ENCODE assay signal across 8 mouse cellular contexts in the genomic region with DNA sequence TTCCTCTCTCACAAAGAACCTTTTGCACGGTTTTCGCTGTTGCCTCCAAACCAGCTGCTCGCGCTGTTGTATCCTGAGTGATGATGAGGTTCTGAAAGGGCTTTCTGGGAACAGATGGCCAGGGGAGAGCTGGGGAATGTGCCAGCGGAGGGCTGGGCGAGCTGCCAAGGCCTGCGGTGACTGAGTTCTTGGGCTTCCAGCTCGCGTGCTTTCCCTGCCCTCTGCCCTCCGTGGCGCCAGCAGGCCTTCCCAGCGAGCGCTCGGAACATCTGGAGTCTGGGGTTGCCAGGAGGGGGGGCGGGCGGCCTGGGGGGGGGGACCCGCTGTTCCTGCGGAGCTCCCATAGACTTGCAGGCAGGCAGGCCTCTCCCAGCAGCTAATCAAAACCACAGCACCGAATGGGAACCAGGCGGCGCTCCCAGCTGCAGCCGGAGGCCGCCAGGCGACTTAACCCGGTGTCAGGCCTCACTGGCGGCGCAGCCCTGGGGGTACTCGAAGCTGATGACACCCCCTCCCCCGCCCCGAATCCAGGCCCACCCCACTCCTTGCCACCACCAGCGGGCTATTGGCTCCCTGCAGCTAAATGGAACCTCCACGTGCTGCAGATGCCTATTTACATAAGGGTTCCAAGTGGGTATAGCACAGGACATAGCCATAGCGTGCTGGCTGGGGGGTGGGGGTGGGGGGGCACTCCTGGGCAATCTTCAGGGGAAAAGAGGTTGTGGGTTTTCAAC. TPM values are rescaled to one million over a fixed set of nuclear protein-coding genes. Genes with fewer than 3 reads are reported as not detected.
DNase-seq lines count a peak whose midpoint lies in the region; ATAC-seq and TF ChIP-seq lines count a peak whose summit lies in the region.

No protein-coding gene starts in this region.

- ATAC-seq in forebrain, embryonic 13.5 days: peak; percentile 92
- peak; percentile 92 for ATAC-seq in heart, embryonic 16.5 days (replicated peaks; ENCODE audit: extremely low read depth, insufficient read depth, low FRiP score)
- ATAC-seq in liver, embryonic 11.5 days (replicated peaks; ENCODE audit: low FRiP score): peak; percentile 66
- peak; percentile 86 for ATAC-seq in neural tube, embryonic 11.5 days (ENCODE audit: insufficient read depth, low FRiP score, low TSS enrichment)
- peak; percentile 91 for ATAC-seq in stomach, embryonic 16.5 days (ENCODE audit: insufficient read depth, low FRiP score)

- H3K27me3 ChIP-seq in forebrain, embryonic 13.5 days: peaks cover 14% of the 10 kb centered on the region; the same call in 1 of the 2 replicates
- H3K27me3 ChIP-seq in heart, embryonic 16.5 days (ENCODE audit: control insufficient read depth, insufficient read depth, low read length): no peaks in the 10 kb centered on the region
- H3K27me3 ChIP-seq in liver, embryonic 11.5 days (replicated peaks; ENCODE audit: control insufficient read depth, insufficient read depth, low read length): peaks cover 31% of the 10 kb centered on the region
- H3K27me3 ChIP-seq in neural tube, embryonic 11.5 days (ENCODE audit: control insufficient read depth, insufficient read depth, low read length): peaks cover 14% of the 10 kb centered on the region
- peaks cover 4% of the 10 kb centered on the region; the same call in 1 of the 2 replicates for H3K27me3 ChIP-seq in stomach, embryonic 16.5 days (ENCODE audit: control insufficient read depth, insufficient read depth, low read length)

- H3K9ac ChIP-seq in forebrain, embryonic 13.5 days: 0 out of 2 replicates have a peak overlapping the region, but pooled peaks have one; percentile 17
- peak overlapping the region; percentile 67 for H3K9ac ChIP-seq in heart, embryonic 16.5 days (ENCODE audit: low read length)
- H3K9ac ChIP-seq in liver, embryonic 11.5 days (ENCODE audit: low read depth, low read length): no peak overlapping the region
- H3K9ac ChIP-seq in neural tube, embryonic 11.5 days (ENCODE audit: low read length): peak overlapping the region; percentile 15; the same call in 1 of the 2 replicates
- peak overlapping the region; percentile 54; the same call in 1 of the 2 replicates for H3K9ac ChIP-seq in stomach, embryonic 16.5 days (ENCODE audit: low read length)

- H3K4me3 ChIP-seq in forebrain, embryonic 13.5 days: peak overlapping the region; percentile 11
- H3K4me3 ChIP-seq in heart, embryonic 16.5 days (ENCODE audit: low read length): peak overlapping the region; percentile 17
- peak overlapping the region; percentile 8; the same call in 1 of the 2 replicates for H3K4me3 ChIP-seq in liver, embryonic 11.5 days (ENCODE audit: low read depth, low read length)
- H3K4me3 ChIP-seq in neural tube, embryonic 11.5 days (ENCODE audit: low read depth, low read length): no peak overlapping the region
- peak overlapping the region; percentile 19 for H3K4me3 ChIP-seq in stomach, embryonic 16.5 days (replicated peaks; ENCODE audit: low read length)

- peak; percentile 100 for DNase-seq in 3134 (ENCODE audit: extremely low read depth, insufficient read length, low spot score)
- DNase-seq in brain, embryonic 14.5 days (ENCODE audit: low read depth): peak; percentile 99
- DNase-seq in kidney, postnatal 25 days: peak; percentile 99
- peak; percentile 81 for DNase-seq in liver, embryonic 11.5 days (ENCODE audit: low spot score)
- peak; percentile 95 for DNase-seq in neural tube, embryonic 11.5 days (ENCODE audit: low spot score)

- H3K36me3 ChIP-seq in forebrain, embryonic 13.5 days (ENCODE audit: poor library complexity, severe bottlenecking): no peaks in the 10 kb centered on the region
- H3K36me3 ChIP-seq in heart, embryonic 16.5 days (ENCODE audit: control insufficient read depth, insufficient read depth): no peaks in the 10 kb centered on the region
- H3K36me3 ChIP-seq in liver, embryonic 11.5 days (ENCODE audit: control insufficient read depth, insufficient read depth, low read length): no peaks in the 10 kb centered on the region
- H3K36me3 ChIP-seq in neural tube, embryonic 11.5 days (ENCODE audit: control insufficient read depth, insufficient read depth, low read length): no peaks in the 10 kb centered on the region
- H3K36me3 ChIP-seq in stomach, embryonic 16.5 days (ENCODE audit: control insufficient read depth, insufficient read depth, low read length): no peaks in the 10 kb centered on the region

- peaks cover 71% of the 10 kb centered on the region for H3K4me1 ChIP-seq in forebrain, embryonic 13.5 days
- H3K4me1 ChIP-seq in heart, embryonic 16.5 days (ENCODE audit: control insufficient read depth, insufficient read depth, low read length): peaks cover 80% of the 10 kb centered on the region
- H3K4me1 ChIP-seq in liver, embryonic 11.5 days (replicated peaks; ENCODE audit: control insufficient read depth, insufficient read depth, low read length): peaks cover 14% of the 10 kb centered on the region
- H3K4me1 ChIP-seq in neural tube, embryonic 11.5 days (ENCODE audit: control insufficient read depth, insufficient read depth, low read length): peaks cover 58% of the 10 kb centered on the region
- peaks cover 72% of the 10 kb centered on the region for H3K4me1 ChIP-seq in stomach, embryonic 16.5 days (ENCODE audit: control insufficient read depth, insufficient read depth, low read length)

- 0% methylated on average over 31 of the region's 33 CpGs for WGBS in forebrain, embryonic 13.5 days
- under 1% methylated on average over 33 of the region's 33 CpGs for WGBS in heart, embryonic 16.5 days
- 12% methylated on average over 31 of the region's 33 CpGs for WGBS in liver, embryonic 11.5 days
- 1% methylated on average over 28 of the region's 33 CpGs for WGBS in neural tube, embryonic 11.5 days
- 2% methylated on average over 30 of the region's 33 CpGs for WGBS in stomach, embryonic 16.5 days

- TF ChIP-seq POLR2A in brain, embryonic 14.5 days (IDR thresholded peaks at IDR 0.05; ENCODE audit: borderline replicate concordance, extremely low read depth, insufficient read depth, insufficient read length, poor library complexity, severe bottlenecking): no peak

- no peak for TF ChIP-seq CTCF in brain, embryonic 14.5 days (IDR thresholded peaks at IDR 0.05; ENCODE audit: borderline replicate concordance, extremely low read depth, insufficient read depth, insufficient read length)

- H3K27ac ChIP-seq in forebrain, embryonic 13.5 days: peak overlapping the region; percentile 93
- H3K27ac ChIP-seq in heart, embryonic 16.5 days (ENCODE audit: low read length): peak overlapping the region; percentile 95
- peak overlapping the region; percentile 50; the same call in 1 of the 2 replicates for H3K27ac ChIP-seq in liver, embryonic 11.5 days (ENCODE audit: low read depth, low read length)
- peak overlapping the region; percentile 82 for H3K27ac ChIP-seq in neural tube, embryonic 11.5 days (ENCODE audit: low read depth, low read length)
- H3K27ac ChIP-seq in stomach, embryonic 16.5 days (ENCODE audit: low read length): peak overlapping the region; percentile 91

- peak overlapping the region; percentile 56 for H3K4me2 ChIP-seq in forebrain, embryonic 13.5 days
- peak overlapping the region; percentile 60 for H3K4me2 ChIP-seq in heart, embryonic 16.5 days (ENCODE audit: low read depth, low read length)
- H3K4me2 ChIP-seq in liver, embryonic 11.5 days: peak overlapping the region; percentile 43
- H3K4me2 ChIP-seq in neural tube, embryonic 11.5 days (ENCODE audit: low read depth): peak overlapping the region; percentile 30
- H3K4me2 ChIP-seq in stomach, embryonic 16.5 days (ENCODE audit: low read depth, low read length): peak overlapping the region; percentile 54

- no peaks in the 10 kb centered on the region for H3K9me3 ChIP-seq in forebrain, embryonic 13.5 days (replicated peaks)
- H3K9me3 ChIP-seq in heart, embryonic 16.5 days (replicated peaks; ENCODE audit: control insufficient read depth, low read length): no peaks in the 10 kb centered on the region
- H3K9me3 ChIP-seq in liver, embryonic 11.5 days (ENCODE audit: control insufficient read depth, low read length): no peaks in the 10 kb centered on the region
- no peaks in the 10 kb centered on the region for H3K9me3 ChIP-seq in neural tube, embryonic 11.5 days (ENCODE audit: control insufficient read depth, low read length)
- no peaks in the 10 kb centered on the region for H3K9me3 ChIP-seq in stomach, embryonic 16.5 days (replicated peaks; ENCODE audit: control insufficient read depth, low read length)

RNA-seq across cellular contexts. Expression of gene Atoh8, which starts 18.5 kb away (rescaled TPM):
- 2.7 and 3.7 TPM in 2 replicates for polyA plus RNA-seq in brain, embryonic 14.5 days (2012; rRNA removed)
- 2.9 and 4.5 TPM in 2 replicates for polyA plus RNA-seq in forebrain, embryonic 13.5 days (2015; fragmentation: Nextera tagmentation; extraction: Ambion mirVana)
- 14.5 and 17.0 TPM in 2 replicates for polyA plus RNA-seq in heart, embryonic 16.5 days (2015; fragmentation: Nextera tagmentation; extraction: Ambion mirVana)
- polyA plus RNA-seq in liver, embryonic 11.5 days (2014; fragmentation: Nextera tagmentation; extraction: Ambion mirVana): 3.1 and 3.4 TPM in 2 replicates
- 8.5 and 9.4 TPM in 2 replicates for polyA plus RNA-seq in neural tube, embryonic 11.5 days (2014; fragmentation: Nextera tagmentation; extraction: Ambion mirVana)
- 8.6 and 9.2 TPM in 2 replicates for polyA plus RNA-seq in stomach, embryonic 16.5 days (2015; fragmentation: Nextera tagmentation; extraction: Ambion mirVana)
